Mouse (Mus musculus): ENCODE data around the gene Entpd6. TPM values are rescaled to one million over a fixed set of nuclear protein-coding genes. Genes with fewer than 3 reads are reported as not detected.

The Entpd6 gene
- polyA plus RNA-seq, 1 experiment from 2014 or later: 23.5 TPM

- no peaks in the 10 kb centered on the region for H3K9me3 ChIP-seq (ENCODE audit: control insufficient read depth, low read length)
- no peaks in the 10 kb centered on the region for H3K27me3 ChIP-seq (ENCODE audit: control insufficient read depth, insufficient read depth, low read length)
- H3K4me3 ChIP-seq (ENCODE audit: low read depth, low read length): no peak overlapping the region
- H3K4me2 ChIP-seq (replicated peaks; ENCODE audit: low read depth): no peak overlapping the region
- 0 out of 2 replicates have a peak, but pooled peaks cover 4% of the 10 kb centered on the region for H3K4me1 ChIP-seq (replicated peaks; ENCODE audit: control insufficient read depth, insufficient read depth)
- WGBS: 51% methylated on average over 4 of the region's 4 CpGs
- H3K36me3 ChIP-seq (ENCODE audit: control insufficient read depth, insufficient read depth, low read length): peaks cover 13% of the 10 kb centered on the region
- H3K27ac ChIP-seq (replicated peaks): no peak overlapping the region
- ATAC-seq (ENCODE audit: low FRiP score, low TSS enrichment): no peak
- no peak for DNase-seq (ENCODE audit: low spot score)
- TF ChIP-seq EP300 (optimal IDR thresholded peaks at IDR 0.05): no peak
- TF ChIP-seq CTCF (IDR thresholded peaks at IDR 0.05; ENCODE audit: low read depth): no peak
- H3K9ac ChIP-seq (ENCODE audit: low read length): no peak overlapping the region
Observed at GRCm38 (mm10) chr2:150793320-150793719, 44.5 kb downstream of the Entpd6 start.

GRCm38 (mm10) chr2:150798084-150798483 lies 49.2 kb downstream of the Entpd6 start:
- no peaks in the 10 kb centered on the region for H3K9me3 ChIP-seq (ENCODE audit: control insufficient read depth, low read length)
- no peak overlapping the region for H3K4me2 ChIP-seq (replicated peaks; ENCODE audit: low read depth)
- WGBS: 74% methylated on average over 7 of the region's 7 CpGs
- DNase-seq (ENCODE audit: low spot score) (no peak), ATAC-seq (ENCODE audit: low FRiP score, low TSS enrichment) (no peak)
- no peak overlapping the region for H3K9ac ChIP-seq (ENCODE audit: low read length)
- no peak overlapping the region for H3K4me3 ChIP-seq (ENCODE audit: low read depth, low read length)
- peaks cover 26% of the 10 kb centered on the region for H3K36me3 ChIP-seq (ENCODE audit: control insufficient read depth, insufficient read depth, low read length)
- H3K4me1 ChIP-seq (replicated peaks; ENCODE audit: control insufficient read depth, insufficient read depth): no peaks in the 10 kb centered on the region
- no peak overlapping the region for H3K27ac ChIP-seq (replicated peaks)
- TF ChIP-seq EP300 (optimal IDR thresholded peaks at IDR 0.05) (no peak), CTCF (IDR thresholded peaks at IDR 0.05; ENCODE audit: low read depth) (no peak)
- no peaks in the 10 kb centered on the region for H3K27me3 ChIP-seq (ENCODE audit: control insufficient read depth, insufficient read depth, low read length)

- H3K27me3 ChIP-seq (ENCODE audit: control insufficient read depth, insufficient read depth, low read length): no peaks in the 10 kb centered on the region
- no peak overlapping the region for H3K27ac ChIP-seq (replicated peaks)
- TF ChIP-seq EP300 (optimal IDR thresholded peaks at IDR 0.05) (no peak), CTCF (IDR thresholded peaks at IDR 0.05; ENCODE audit: low read depth) (no peak)
- H3K4me1 ChIP-seq (replicated peaks; ENCODE audit: control insufficient read depth, insufficient read depth): no peaks in the 10 kb centered on the region
- no peak overlapping the region for H3K4me3 ChIP-seq (ENCODE audit: low read depth, low read length)
- ATAC-seq (ENCODE audit: low FRiP score, low TSS enrichment): no peak; the same call in 1 of the 2 replicates
- no peak for DNase-seq (ENCODE audit: low spot score)
- H3K36me3 ChIP-seq (ENCODE audit: control insufficient read depth, insufficient read depth, low read length): peaks cover 29% of the 10 kb centered on the region
- no peak overlapping the region for H3K9ac ChIP-seq (ENCODE audit: low read length)
- no peaks in the 10 kb centered on the region for H3K9me3 ChIP-seq (ENCODE audit: control insufficient read depth, low read length)
- WGBS: 69% methylated on average over 5 of the region's 5 CpGs
- no peak overlapping the region for H3K4me2 ChIP-seq (replicated peaks; ENCODE audit: low read depth)
Observed at GRCm38 (mm10) chr2:150800616-150801015, 51.8 kb downstream of the Entpd6 start.

- no peaks in the 10 kb centered on the region for H3K27me3 ChIP-seq (ENCODE audit: control insufficient read depth, insufficient read depth, low read length)
- peak; percentile 75 for TF ChIP-seq CTCF (IDR thresholded peaks at IDR 0.05; ENCODE audit: low read depth)
- no peak for TF ChIP-seq EP300 (optimal IDR thresholded peaks at IDR 0.05)
Observed at GRCm38 (mm10) chr2:150803035-150803434, 54.2 kb downstream of the Entpd6 start.

GRCm38 (mm10) chr2:150808381-150808780 lies 59.5 kb downstream of the Entpd6 start:
- Histone ChIP-seq H3K4me2 (replicated peaks; ENCODE audit: low read depth) (no peak overlapping the region), H3K27ac (replicated peaks) (no peak overlapping the region), H3K36me3 (ENCODE audit: control insufficient read depth, insufficient read depth, low read length) (peaks cover 42% of the 10 kb centered on the region), H3K4me3 (ENCODE audit: low read depth, low read length) (no peak overlapping the region), H3K9ac (ENCODE audit: low read length) (no peak overlapping the region), H3K27me3 (ENCODE audit: control insufficient read depth, insufficient read depth, low read length) (no peaks in the 10 kb centered on the region), H3K4me1 (replicated peaks; ENCODE audit: control insufficient read depth, insufficient read depth) (no peaks in the 10 kb centered on the region), H3K9me3 (ENCODE audit: control insufficient read depth, low read length) (no peaks in the 10 kb centered on the region)
- 86% methylated on average over 6 of the region's 6 CpGs for WGBS
- DNase-seq (ENCODE audit: low spot score): no peak
- ATAC-seq (ENCODE audit: low FRiP score, low TSS enrichment): no peak
- TF ChIP-seq CTCF (IDR thresholded peaks at IDR 0.05; ENCODE audit: low read depth): no peak
- TF ChIP-seq EP300 (optimal IDR thresholded peaks at IDR 0.05): no peak

More at GRCm38 (mm10) chr2:150803035-150803434, 54.2 kb downstream of the Entpd6 start:
- WGBS: 94% methylated on average over 1 of the region's 1 CpGs
- no peak overlapping the region for H3K4me3 ChIP-seq (ENCODE audit: low read depth, low read length)
- DNase-seq (ENCODE audit: low spot score) (no peak), ATAC-seq (ENCODE audit: low FRiP score, low TSS enrichment) (no peak)
- H3K36me3 ChIP-seq (ENCODE audit: control insufficient read depth, insufficient read depth, low read length): peaks cover 28% of the 10 kb centered on the region
- H3K27ac ChIP-seq (replicated peaks): no peak overlapping the region
- no peaks in the 10 kb centered on the region for H3K9me3 ChIP-seq (ENCODE audit: control insufficient read depth, low read length)
- no peaks in the 10 kb centered on the region for H3K4me1 ChIP-seq (replicated peaks; ENCODE audit: control insufficient read depth, insufficient read depth)
- H3K9ac ChIP-seq (ENCODE audit: low read length): no peak overlapping the region
- no peak overlapping the region for H3K4me2 ChIP-seq (replicated peaks; ENCODE audit: low read depth)

- Histone ChIP-seq H3K9me3 (ENCODE audit: control insufficient read depth, low read length) (no peaks in the 10 kb centered on the region), H3K4me2 (replicated peaks; ENCODE audit: low read depth) (no peak overlapping the region), H3K36me3 (ENCODE audit: control insufficient read depth, insufficient read depth, low read length) (peaks cover 45% of the 10 kb centered on the region), H3K9ac (ENCODE audit: low read length) (no peak overlapping the region), H3K27me3 (ENCODE audit: control insufficient read depth, insufficient read depth, low read length) (no peaks in the 10 kb centered on the region), H3K4me1 (replicated peaks; ENCODE audit: control insufficient read depth, insufficient read depth) (no peaks in the 10 kb centered on the region), H3K4me3 (ENCODE audit: low read depth, low read length) (no peak overlapping the region), H3K27ac (replicated peaks) (no peak overlapping the region)
- no peak for TF ChIP-seq EP300 (optimal IDR thresholded peaks at IDR 0.05)
- no peak for TF ChIP-seq CTCF (IDR thresholded peaks at IDR 0.05; ENCODE audit: low read depth)
- DNase-seq (ENCODE audit: low spot score) (no peak), ATAC-seq (ENCODE audit: low FRiP score, low TSS enrichment) (no peak)
- WGBS: 91% methylated on average over 6 of the region's 6 CpGs
Observed at GRCm38 (mm10) chr2:150808812-150809211, 60.0 kb downstream of the Entpd6 start.
